Mouse (Mus musculus) embryonic facial prominence, embryonic 14.5 days (tissue): ENCODE data around the gene Jsrp1. TPM values are rescaled to one million over a fixed set of nuclear protein-coding genes. Genes with fewer than 3 reads are reported as not detected.

Experiments used
- ATAC-seq: fragments of 200-750 bp; cut with Nextera tagmentation; 2 replicates; pipeline ENCODE4 v1.8.0; 2017; ENCODE audit warnings: low read depth, moderate number of reproducible peaks, moderate TSS enrichment
- DNase-seq: peaks from one replicate; pipeline ENCODE4 v3.0.0-alpha.2; 2015; ENCODE audit warnings: low spot score
- H3K27ac ChIP-seq: fragments of 300-500 bp; sonication (generic); replicated peaks from 2 replicates; pipeline ENCODE4 v1.5.1; 2014; ENCODE audit warnings: low read depth, mild to moderate bottlenecking, low read length, moderate library complexity
- H3K27me3 ChIP-seq: fragments of 300-500 bp; sonication (generic); replicated peaks from 2 replicates; pipeline ENCODE4 v1.6.1; 2014; ENCODE audit warnings: low read length; ENCODE audit not compliant: control insufficient read depth, insufficient read depth
- H3K36me3 ChIP-seq: fragments of 300-500 bp; sonication (generic); 2 replicates; pipeline ENCODE4 v1.6.1; 2014; ENCODE audit warnings: low read length, mixed read lengths; ENCODE audit not compliant: control insufficient read depth, insufficient read depth
- H3K4me1 ChIP-seq: fragments of 300-500 bp; sonication (generic); 2 replicates; pipeline ENCODE4 v1.6.1; 2014; ENCODE audit warnings: antibody characterized with exemption, low read length; ENCODE audit not compliant: control insufficient read depth, insufficient read depth
- H3K4me2 ChIP-seq: fragments of 300-500 bp; sonication (generic); 2 replicates; pipeline ENCODE4 v1.6.1; 2014; ENCODE audit warnings: low read depth, mild to moderate bottlenecking, low read length, moderate library complexity, mixed read lengths
- H3K4me3 ChIP-seq: fragments of 300-500 bp; sonication (generic); 2 replicates; pipeline ENCODE4 v1.5.1; 2014; ENCODE audit warnings: low read depth, mild to moderate bottlenecking, low read length
- H3K9ac ChIP-seq: fragments of 300-500 bp; sonication (generic); 2 replicates; pipeline ENCODE4 v1.6.1; 2014; ENCODE audit warnings: low read depth, mild to moderate bottlenecking, low read length, moderate library complexity, mixed read lengths
- H3K9me3 ChIP-seq: fragments of 300-500 bp; sonication (generic); 2 replicates; pipeline ENCODE4 v1.6.1; 2016; ENCODE audit warnings: low read length; ENCODE audit not compliant: control insufficient read depth
- WGBS: fragments of 180-500 bp; shearing (Covaris S2); extraction: QIAGEN DNeasy Blood & Tissue Kit; methylation state at CpG from one replicate; pipeline ENCODE4 v1.1.7; 2014; 5-methylcytosine and 5-hydroxymethylcytosine counted together
- polyA plus RNA-seq: library from polyadenylated mRNA; unstranded; fragments of >200 nt; fragmentation: Nextera tagmentation; extraction: Ambion mirVana; gene quantifications from 2 replicates; pipeline ENCODE4 v1.2.1, GENCODE M21; 2014

The Jsrp1 gene
- polyA plus RNA-seq, 1 experiment from 2014 or later: 20.3 TPM

DNA sequence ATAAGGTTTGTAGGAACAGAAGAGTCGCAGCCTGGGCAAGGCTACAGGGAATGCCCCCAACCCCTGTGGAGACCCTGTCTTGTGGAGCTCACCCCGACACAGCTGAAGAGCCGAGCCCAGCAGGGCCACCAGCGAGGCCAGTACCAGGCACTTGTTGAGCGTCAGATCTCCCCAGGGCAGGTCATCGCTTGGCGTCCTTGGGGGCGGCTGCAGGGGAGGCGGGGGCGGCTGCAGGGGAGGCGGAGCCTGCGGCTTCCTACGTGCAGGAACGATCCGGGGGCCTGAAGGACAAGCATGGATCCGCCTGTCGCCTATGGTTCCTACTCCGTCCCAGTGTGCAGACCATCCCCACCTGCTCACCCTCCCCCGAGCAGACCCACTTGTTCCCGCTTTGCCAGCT is 3.2 kb downstream of the Jsrp1 start:
- Histone ChIP-seq H3K9me3 (no peaks in the 10 kb centered on the region), H3K4me3 (no peak overlapping the region), H3K27me3 (peaks cover 21% of the 10 kb centered on the region), H3K4me2 (peak overlapping the region; percentile 19; the same call in 1 of the 2 replicates), H3K9ac (no peak overlapping the region), H3K27ac (no peak overlapping the region), H3K4me1 (peaks cover 15% of the 10 kb centered on the region), H3K36me3 (peaks cover under 1% of the 10 kb centered on the region; the same call in 1 of the 2 replicates)
- no peak for ATAC-seq
- no peak for DNase-seq
- 1% methylated on average over 10 of the region's 20 CpGs for WGBS

DNA sequence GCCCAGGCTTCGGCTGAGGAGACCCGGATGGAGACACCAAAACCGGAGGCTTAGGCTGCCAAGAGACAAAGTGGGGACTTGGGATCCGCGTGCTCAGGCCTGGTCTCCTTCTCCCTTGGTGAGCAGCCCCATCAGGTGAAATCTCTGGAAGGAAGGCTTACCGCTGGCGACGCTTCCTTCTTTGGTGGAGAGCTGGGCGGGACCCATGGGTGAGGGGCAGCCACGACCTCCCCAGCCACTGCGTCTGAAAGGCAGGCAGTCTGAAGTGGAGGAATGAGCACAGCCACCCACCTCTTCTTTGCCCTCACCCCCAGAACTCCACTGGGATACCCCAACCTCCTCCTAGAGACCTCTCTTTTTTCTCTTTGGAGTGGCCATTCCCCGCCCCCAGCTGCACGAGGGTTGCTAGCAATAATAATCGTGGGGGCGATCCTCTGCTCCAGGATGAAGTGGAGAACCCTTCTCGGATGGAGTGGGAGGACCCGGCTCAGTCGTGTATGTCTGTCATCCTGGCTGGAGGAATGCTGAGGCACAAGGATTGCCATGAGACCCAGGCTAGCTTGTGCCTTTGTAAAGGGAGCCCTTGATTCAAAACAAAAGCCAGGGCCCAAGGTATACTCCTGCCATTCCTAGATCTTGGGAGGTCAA is 4.2 kb downstream of the Jsrp1 start:
- Histone ChIP-seq H3K4me2 (peak overlapping the region; percentile 97), H3K27me3 (peaks cover 21% of the 10 kb centered on the region), H3K4me1 (peaks cover 15% of the 10 kb centered on the region), H3K9me3 (no peaks in the 10 kb centered on the region), H3K4me3 (peak overlapping the region; percentile 22; the same call in 1 of the 2 replicates), H3K9ac (peak overlapping the region; percentile 71), H3K36me3 (peaks cover 11% of the 10 kb centered on the region), H3K27ac (no peak overlapping the region)
- WGBS: 9% methylated on average over 17 of the region's 18 CpGs
- DNase-seq (no peak), ATAC-seq (no peak)

DNA sequence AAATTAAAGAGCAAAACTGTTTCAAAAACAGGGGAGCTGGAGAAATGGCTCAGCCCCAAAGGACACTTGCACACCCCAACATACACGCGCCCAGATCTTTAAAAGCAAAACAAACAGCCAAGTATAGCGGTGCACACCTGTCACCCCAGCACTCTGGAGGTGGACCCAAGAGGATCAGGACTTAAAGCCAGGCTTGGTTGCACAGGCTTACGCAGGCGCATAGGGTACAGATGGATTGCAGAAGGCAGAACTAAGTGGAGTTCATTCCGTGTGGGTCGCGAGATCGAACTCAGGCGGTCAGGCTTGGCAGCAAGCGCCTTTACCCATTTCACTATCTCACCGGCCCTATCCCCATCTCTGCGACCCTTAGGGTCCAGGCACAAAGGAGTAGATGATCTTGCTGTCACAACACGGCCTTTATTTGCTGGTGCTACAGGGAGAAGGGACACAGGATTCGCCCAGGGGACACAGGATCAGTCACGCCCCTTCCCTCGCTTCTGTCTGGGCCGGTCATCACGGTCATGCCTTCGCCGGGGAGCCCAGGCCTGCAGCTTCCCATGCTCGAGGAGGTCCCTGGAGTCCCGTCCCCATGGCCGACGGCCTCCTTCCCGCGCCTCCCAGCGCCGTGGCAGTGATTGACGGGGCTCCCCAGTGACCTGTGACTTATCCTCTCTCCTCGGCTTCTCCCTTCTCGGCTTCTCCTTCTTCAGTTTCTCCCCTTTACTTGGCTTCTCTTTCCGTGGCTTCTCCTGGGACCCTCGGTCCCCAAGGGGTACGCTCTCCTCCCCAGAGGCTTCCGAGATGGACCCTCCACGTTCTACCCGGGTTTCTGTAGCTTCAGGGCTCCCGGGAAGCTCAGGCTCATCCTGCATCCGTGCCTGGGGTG is 5.0 kb downstream of the Jsrp1 start:
- H3K4me3 ChIP-seq: peak overlapping the region; percentile 22; the same call in 1 of the 2 replicates
- peak overlapping the region; percentile 71 for H3K9ac ChIP-seq
- peaks cover 15% of the 10 kb centered on the region for H3K4me1 ChIP-seq
- ATAC-seq (no peak), DNase-seq (peak; percentile 36)
- peak overlapping the region; percentile 97 for H3K4me2 ChIP-seq
- peaks cover 21% of the 10 kb centered on the region for H3K27me3 ChIP-seq
- 0 out of 2 replicates have a peak overlapping the region, but pooled peaks have one; percentile 83 for H3K27ac ChIP-seq
- WGBS: 18% methylated on average over 40 of the region's 40 CpGs
- peaks cover 18% of the 10 kb centered on the region for H3K36me3 ChIP-seq
- H3K9me3 ChIP-seq: no peaks in the 10 kb centered on the region

DNA sequence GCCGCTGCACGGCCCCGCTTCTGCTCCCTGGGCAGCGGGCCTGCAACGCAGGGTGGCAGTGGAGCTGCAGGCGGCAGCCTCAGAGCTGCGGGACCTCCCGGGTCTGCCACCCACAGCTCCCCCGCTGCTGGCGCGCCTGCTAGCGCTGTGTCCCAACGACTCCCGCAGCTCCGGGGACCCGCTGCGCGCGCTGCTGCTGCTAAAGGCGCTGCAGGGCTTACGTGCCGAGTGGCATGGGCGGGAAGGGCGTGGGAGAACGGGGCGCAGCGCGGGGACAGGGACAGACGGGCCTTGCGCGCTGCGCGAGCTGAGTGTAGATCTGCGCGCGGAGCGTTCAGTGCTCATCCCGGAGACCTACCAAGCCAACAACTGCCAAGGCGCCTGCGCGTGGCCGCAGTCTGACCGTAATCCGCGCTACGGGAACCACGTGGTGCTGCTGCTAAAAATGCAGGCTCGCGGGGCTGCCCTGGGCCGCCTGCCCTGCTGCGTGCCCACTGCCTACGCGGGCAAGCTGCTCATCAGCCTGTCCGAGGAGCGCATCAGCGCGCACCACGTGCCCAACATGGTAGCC is 6.2 kb downstream of the Jsrp1 start:
- peak overlapping the region; percentile 83 for H3K27ac ChIP-seq
- peak overlapping the region; percentile 71 for H3K9ac ChIP-seq
- DNase-seq (peak; percentile 91), ATAC-seq (peak; percentile 80)
- peak overlapping the region; percentile 45 for H3K4me3 ChIP-seq
- H3K4me1 ChIP-seq: peaks cover 15% of the 10 kb centered on the region
- peaks cover 30% of the 10 kb centered on the region for H3K36me3 ChIP-seq
- no peaks in the 10 kb centered on the region for H3K9me3 ChIP-seq
- WGBS: 1% methylated on average over 34 of the region's 58 CpGs
- peaks cover 21% of the 10 kb centered on the region for H3K27me3 ChIP-seq
- H3K4me2 ChIP-seq: peak overlapping the region; percentile 97

DNA sequence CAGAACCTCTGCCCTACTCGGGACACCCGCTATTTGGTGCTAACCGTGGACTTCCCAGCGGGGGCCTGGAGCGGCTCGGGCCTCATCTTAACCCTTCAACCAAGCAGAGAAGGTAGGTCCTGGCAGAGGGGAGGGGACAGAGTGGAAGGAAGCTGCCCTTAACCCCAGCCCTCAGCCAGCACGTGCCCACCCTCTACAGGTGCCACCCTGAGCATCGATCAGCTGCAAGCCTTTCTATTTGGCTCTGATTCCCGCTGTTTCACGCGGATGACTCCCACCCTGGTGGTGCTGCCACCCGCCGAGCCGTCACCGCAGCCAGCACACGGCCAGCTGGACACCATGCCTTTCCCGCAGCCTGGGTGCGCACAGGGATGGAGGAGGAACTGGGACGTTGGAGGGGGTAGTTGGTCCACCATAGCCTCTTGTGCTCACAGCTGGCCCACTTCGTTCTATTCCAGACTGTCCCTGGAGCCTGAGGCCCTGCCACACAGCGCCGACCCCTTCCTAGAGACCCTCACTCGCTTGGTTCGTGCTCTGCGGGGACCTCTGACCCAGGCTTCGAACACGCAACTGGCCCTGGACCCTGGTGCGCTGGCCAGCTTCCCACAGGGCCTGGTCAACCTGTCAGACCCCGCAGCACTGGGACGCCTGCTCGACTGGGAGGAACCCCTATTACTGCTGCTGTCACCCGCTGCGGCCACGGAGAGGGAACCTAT is 6.8 kb downstream of the Jsrp1 start:
- peaks cover 37% of the 10 kb centered on the region for H3K36me3 ChIP-seq
- no peaks in the 10 kb centered on the region for H3K9me3 ChIP-seq
- peak overlapping the region; percentile 97 for H3K4me2 ChIP-seq
- peak overlapping the region; percentile 71 for H3K9ac ChIP-seq
- peaks cover 15% of the 10 kb centered on the region for H3K4me1 ChIP-seq
- no peak for ATAC-seq
- peaks cover 21% of the 10 kb centered on the region for H3K27me3 ChIP-seq
- no peak for DNase-seq
- H3K27ac ChIP-seq: peak overlapping the region; percentile 83; the same call in 1 of the 2 replicates
- 48% methylated on average over 31 of the region's 34 CpGs for WGBS
- peak overlapping the region; percentile 45 for H3K4me3 ChIP-seq

DNA sequence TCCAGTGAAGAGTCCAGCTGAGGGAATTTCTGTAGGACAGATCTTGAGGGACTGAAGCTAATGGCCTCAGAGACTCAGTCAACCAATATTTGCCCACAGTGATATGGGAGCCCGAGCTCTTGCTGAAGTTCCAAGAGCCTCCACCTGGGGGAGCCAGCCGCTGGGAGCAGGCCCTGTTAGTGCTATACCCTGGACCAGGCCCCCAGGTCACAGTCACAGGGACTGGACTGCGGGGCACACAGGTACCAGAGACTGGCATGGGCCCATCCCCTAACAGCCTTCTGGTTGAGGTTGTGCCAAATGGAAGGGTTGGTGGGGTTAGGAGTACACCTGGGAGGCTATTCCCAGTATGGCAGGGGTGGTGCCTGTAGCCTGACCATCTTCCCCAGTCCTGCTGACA is 7.4 kb downstream of the Jsrp1 start:
- H3K4me1 ChIP-seq: peaks cover 15% of the 10 kb centered on the region
- no peak overlapping the region for H3K27ac ChIP-seq
- no peak overlapping the region for H3K4me2 ChIP-seq
- no peak overlapping the region for H3K9ac ChIP-seq
- H3K4me3 ChIP-seq: no peak overlapping the region
- H3K36me3 ChIP-seq: peaks cover 43% of the 10 kb centered on the region
- 19% methylated on average over 3 of the region's 3 CpGs for WGBS
- ATAC-seq: peak; percentile 42
- DNase-seq: no peak
- H3K9me3 ChIP-seq: no peaks in the 10 kb centered on the region
- H3K27me3 ChIP-seq: peaks cover 21% of the 10 kb centered on the region

DNA sequence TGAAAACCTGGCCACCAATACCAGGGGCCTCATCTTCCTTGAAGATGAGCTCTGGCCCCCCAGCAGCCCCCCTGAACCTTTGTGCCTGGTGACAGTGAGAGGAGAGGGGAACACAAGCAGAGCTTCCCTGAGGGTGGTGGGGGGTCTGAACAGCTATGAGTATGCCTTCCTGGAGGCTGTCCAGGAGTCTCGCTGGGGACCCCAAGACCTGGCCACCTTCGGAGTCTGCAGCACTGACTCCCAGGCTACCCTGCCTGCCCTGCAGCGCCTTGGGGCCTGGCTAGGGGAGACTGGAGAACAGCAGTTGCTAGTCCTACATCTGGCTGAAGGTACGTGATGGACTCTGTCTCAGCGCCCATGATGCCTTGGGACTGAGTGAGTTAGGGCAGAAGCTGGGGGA is 8.0 kb downstream of the Jsrp1 start:
- Histone ChIP-seq H3K9me3 (no peaks in the 10 kb centered on the region), H3K9ac (no peak overlapping the region), H3K4me1 (peaks cover 15% of the 10 kb centered on the region), H3K4me2 (no peak overlapping the region), H3K36me3 (peaks cover 47% of the 10 kb centered on the region), H3K4me3 (no peak overlapping the region), H3K27ac (no peak overlapping the region), H3K27me3 (peaks cover 21% of the 10 kb centered on the region)
- ATAC-seq (no peak), DNase-seq (no peak)
- WGBS: 60% methylated on average over 1 of the region's 5 CpGs

DNA sequence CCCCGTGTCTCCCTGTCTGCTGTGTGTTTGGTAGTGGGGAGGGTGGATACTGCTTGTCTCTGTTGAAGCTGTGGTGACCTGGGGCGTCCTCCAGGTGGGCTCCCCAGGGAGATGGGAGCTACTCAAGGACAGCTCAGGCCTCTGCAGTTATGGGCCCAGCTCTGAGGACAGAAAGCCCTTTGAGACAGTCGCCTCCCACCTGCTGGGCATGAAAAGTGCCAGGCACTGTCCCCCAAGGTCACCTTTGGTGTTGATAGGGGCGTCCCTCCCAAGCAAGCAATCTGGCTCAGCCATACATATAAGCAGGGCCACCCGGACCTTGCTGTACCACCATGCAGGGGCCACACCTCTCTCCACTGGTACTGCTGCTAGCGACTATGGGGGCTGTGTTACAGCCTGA is 8.4 kb downstream of the Jsrp1 start, which contains the start of gene Amh:
Amh (plus strand) TSS at position 328 of the 400 bp plus-strand sequence.
- WGBS: 67% methylated on average over 6 of the region's 6 CpGs

More for the DNA sequence above, 8.4 kb downstream of the Jsrp1 start, which contains the start of gene Amh:
- H3K27me3 ChIP-seq: peaks cover 19% of the 10 kb centered on the region
- no peak for DNase-seq
- H3K4me3 ChIP-seq: no peak within 1 kb of the TSS
- peaks cover 14% of the 10 kb centered on the region for H3K4me1 ChIP-seq
- peaks cover 50% of the 10 kb centered on the region for H3K36me3 ChIP-seq
- H3K9me3 ChIP-seq: no peaks in the 10 kb centered on the region
- no peak within 1 kb of the TSS for H3K9ac ChIP-seq
- H3K27ac ChIP-seq: no peak within 1 kb of the TSS
- no peak within 1 kb of the TSS for H3K4me2 ChIP-seq
- ATAC-seq: no peak
